Mouse (Mus musculus): Measurements from ENCODE around the gene Mlx.

DNA sequence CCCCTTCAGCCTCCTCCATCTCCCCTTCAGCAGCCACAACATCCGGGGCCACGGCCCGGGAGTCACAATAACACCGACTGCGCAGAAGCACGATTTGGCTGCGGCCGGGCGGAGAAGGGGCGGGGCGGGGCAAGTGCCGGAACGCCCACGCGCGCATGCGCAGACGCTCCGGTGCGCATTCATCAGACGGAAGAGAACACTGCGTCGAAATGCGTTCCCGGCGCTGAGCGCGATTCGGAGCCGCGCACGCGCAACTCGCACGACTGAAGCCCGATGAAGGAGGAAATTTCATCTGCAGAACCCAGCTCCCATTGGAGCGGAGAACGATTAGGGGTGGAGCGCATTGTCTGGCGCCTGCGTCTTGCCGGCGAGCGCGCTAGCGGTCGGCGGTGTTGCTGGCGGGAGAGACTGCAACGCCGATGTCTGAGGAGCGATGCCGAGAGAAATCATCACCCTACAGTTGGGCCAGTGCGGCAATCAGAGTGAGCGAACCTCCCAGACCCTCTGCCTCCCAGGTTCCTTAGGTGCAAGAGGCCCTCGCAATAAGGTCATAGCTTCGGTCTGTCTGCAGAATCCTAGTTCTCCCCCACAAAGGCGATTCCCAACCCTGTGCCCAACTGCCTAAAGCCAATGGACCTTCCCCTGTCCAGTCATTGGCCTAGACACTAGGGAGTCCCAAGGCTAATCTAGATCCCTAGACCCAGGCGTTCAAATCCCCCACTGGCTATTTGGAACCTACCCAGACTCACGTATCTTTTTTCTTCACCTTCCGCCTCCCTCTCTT, 32.9 kb downstream of the Mlx start, which contains the start of the genes Retreg3 and Tubg1:
- TF ChIP-seq CTCF (conservative IDR thresholded peaks at IDR 0.05; ENCODE audit: low read length) (no peak), POU5F1 (IDR thresholded peaks at IDR 0.05; ENCODE audit: borderline replicate concordance, low read length) (no peak)

Measured in E14TG2a.4 (cell line).